Mouse (Mus musculus) erythroblast, embryonic 14.5 days (primary cell): ENCODE results near the gene Hspe1.

Experiments
- GATA1 ChIP-seq: IDR thresholded peaks from 2 replicates; pipeline ENCODE4 v1.6.1; 2012; ENCODE audit warnings: low read length, inconsistent platforms, mixed read lengths
- TAL1 ChIP-seq: IDR thresholded peaks from 3 replicates; pipeline ENCODE4 v1.6.1; 2012; ENCODE audit warnings: low read length, inconsistent platforms, mixed read lengths

DNA sequence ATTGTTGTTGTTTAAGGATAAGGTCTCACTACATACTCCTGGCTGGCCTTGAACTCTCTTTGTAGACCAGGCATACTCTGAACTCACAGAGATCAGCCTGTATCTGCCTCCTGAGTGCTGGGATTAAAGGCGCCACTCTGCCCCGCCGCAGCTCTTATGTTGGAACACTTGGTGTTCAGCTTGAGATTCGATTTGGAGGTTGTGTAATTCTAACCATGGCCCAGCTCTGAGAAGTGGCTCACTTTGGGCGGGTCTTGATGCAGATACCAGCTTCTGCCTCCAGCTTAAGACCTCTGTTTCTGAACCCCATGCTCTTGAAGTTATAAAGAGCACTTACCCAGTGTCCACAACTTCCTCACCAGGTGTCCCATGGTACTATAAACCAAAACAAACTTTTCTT lies 41.8 kb downstream of the Hspe1 start:
- no peak for TF ChIP-seq TAL1
- TF ChIP-seq GATA1 = no peak
